Mouse (Mus musculus) heart, postnatal 0 days (tissue): ENCODE measurements around the gene Arhgap15. TPM values are rescaled to one million over a fixed set of nuclear protein-coding genes. Genes with fewer than 3 reads are reported as not detected.

Experiments used
- ATAC-seq: fragments of 200-750 bp; cut with Nextera tagmentation; 2 replicates; pipeline ENCODE4 v1.8.0; 2017; ENCODE audit warnings: low read depth, moderate number of reproducible peaks, moderate library complexity; ENCODE audit not compliant: insufficient read depth
- DNase-seq: peaks from one replicate; pipeline ENCODE4 v3.0.0-alpha.2; 2016; ENCODE audit warnings: low spot score
- H3K27ac ChIP-seq: fragments of 300-500 bp; sonication (generic); 2 replicates; pipeline ENCODE4 v1.5.1; 2014; ENCODE audit warnings: low read depth, mild to moderate bottlenecking
- H3K27me3 ChIP-seq: fragments of 300-500 bp; sonication (generic); 2 replicates; pipeline ENCODE4 v1.6.1; 2014; ENCODE audit warnings: low read length, mixed read lengths; ENCODE audit not compliant: control insufficient read depth, insufficient read depth
- H3K36me3 ChIP-seq: fragments of 300-500 bp; sonication (generic); replicated peaks from 2 replicates; pipeline ENCODE4 v1.6.1; 2014; ENCODE audit warnings: low read length, mixed read lengths; ENCODE audit not compliant: control insufficient read depth, insufficient read depth
- H3K4me1 ChIP-seq: fragments of 300-500 bp; sonication (generic); 2 replicates; pipeline ENCODE4 v1.6.1; 2014; ENCODE audit warnings: antibody characterized with exemption; ENCODE audit not compliant: control insufficient read depth, insufficient read depth
- H3K4me2 ChIP-seq: fragments of 300-500 bp; sonication (generic); 2 replicates; pipeline ENCODE4 v1.6.1; 2014; ENCODE audit warnings: low read depth, mild to moderate bottlenecking, low read length, moderate library complexity
- H3K4me3 ChIP-seq: fragments of 300-500 bp; sonication (generic); 2 replicates; pipeline ENCODE4 v1.5.1; 2014; ENCODE audit warnings: low read depth, low read length
- H3K9ac ChIP-seq: fragments of 300-500 bp; sonication (generic); replicated peaks from 2 replicates; pipeline ENCODE4 v1.6.1; 2014; ENCODE audit warnings: low read depth, low read length, mixed read lengths
- H3K9me3 ChIP-seq: fragments of 300-500 bp; sonication (generic); replicated peaks from 2 replicates; pipeline ENCODE4 v1.6.1; 2016; ENCODE audit warnings: low read length; ENCODE audit not compliant: control insufficient read depth
- CTCF ChIP-seq: IDR thresholded peaks from 2 replicates; pipeline ENCODE4 v1.5.1; 2016; ENCODE audit warnings: antibody characterized with exemption, control low read depth, low read depth
- EP300 ChIP-seq: IDR thresholded peaks from 2 replicates; pipeline ENCODE4 v1.6.1; 2016; ENCODE audit warnings: antibody characterized with exemption, low read depth
- WGBS: fragments of 180-500 bp; shearing (Covaris S2); extraction: QIAGEN DNeasy Blood & Tissue Kit; methylation state at CpG from one replicate; pipeline ENCODE4 v1.1.7; 2014; 5-methylcytosine and 5-hydroxymethylcytosine counted together
- polyA plus RNA-seq: library from polyadenylated mRNA; unstranded; fragments of >200 nt; fragmentation: Nextera tagmentation; extraction: Ambion mirVana; gene quantifications from 2 replicates; pipeline ENCODE4 v1.2.1, GENCODE M21; 2015
- total RNA-seq: library from RNA; depleted of rRNA; stranded (reverse); fragments of >200 nt; gene quantifications from 2 replicates; pipeline ENCODE4 v1.2.3, GENCODE M21; 2014; ENCODE audit warnings: low replicate concordance

Arhgap15 gene
- total and polyA plus RNA-seq, 2 experiments from 2014 or later: 0.46 to 1.7 TPM

DNA sequence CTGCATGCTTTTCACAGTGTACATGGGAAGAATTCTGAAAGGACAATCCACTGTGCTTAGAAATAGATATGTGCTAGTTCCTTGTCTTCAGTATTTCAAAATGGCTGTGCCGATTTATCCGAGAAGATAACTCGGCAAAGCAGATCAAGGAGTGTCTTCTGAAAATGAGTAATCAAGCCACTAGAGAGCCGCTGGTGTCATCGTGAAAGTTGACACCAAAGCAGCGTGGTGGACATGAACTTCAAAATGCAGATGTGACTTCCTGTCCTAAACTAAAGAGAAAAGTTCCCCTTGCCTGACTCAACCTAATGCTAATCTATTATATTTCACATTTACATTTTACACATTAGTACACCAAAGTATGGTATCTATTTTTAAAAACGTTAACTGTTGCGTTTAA, 596.2 kb downstream of the Arhgap15 start:
- H3K36me3 ChIP-seq: no peaks in the 10 kb centered on the region
- TF ChIP-seq CTCF (no peak), EP300 (no peak)
- ATAC-seq (no peak), DNase-seq (no peak)
- no peaks in the 10 kb centered on the region for H3K27me3 ChIP-seq
- no peak overlapping the region for H3K9ac ChIP-seq
- 83% methylated on average over 8 of the region's 8 CpGs for WGBS
- H3K4me3 ChIP-seq: no peak overlapping the region
- no peak overlapping the region for H3K4me2 ChIP-seq
- H3K4me1 ChIP-seq: no peaks in the 10 kb centered on the region
- H3K27ac ChIP-seq: no peak overlapping the region
- no peaks in the 10 kb centered on the region for H3K9me3 ChIP-seq

DNA sequence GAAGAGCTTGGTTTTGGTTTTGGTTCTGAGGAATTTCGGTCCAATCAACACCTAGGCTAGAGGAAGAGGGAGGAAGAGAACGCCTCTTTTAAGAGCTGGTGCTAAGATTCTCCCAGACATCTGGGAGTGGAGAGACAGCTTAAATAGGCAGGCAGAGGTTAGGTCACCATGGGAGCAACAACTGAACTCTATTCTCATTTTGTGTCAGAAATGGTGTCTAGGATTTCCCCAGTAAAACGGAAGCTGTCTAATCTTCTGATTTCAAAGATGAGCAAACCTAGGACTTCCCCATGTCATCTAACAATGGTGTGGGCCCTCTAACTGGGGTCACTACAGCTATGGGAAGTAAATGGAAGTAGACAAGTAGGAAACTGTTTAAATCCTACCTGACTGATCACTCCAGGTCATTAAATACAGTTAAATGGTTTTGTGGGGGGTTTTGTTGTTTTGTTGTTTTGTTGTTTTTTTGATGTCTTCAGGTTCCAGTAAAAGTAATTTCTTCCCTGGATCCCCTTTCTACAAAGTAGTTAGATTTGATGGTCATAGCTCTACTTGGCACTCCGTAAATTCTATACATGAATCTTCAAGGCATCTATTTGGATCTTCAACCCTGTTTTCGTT, 596.8 kb downstream of the Arhgap15 start:
- DNase-seq (no peak), ATAC-seq (no peak)
- TF ChIP-seq EP300: no peak
- TF ChIP-seq CTCF: no peak
- Histone ChIP-seq H3K4me3 (no peak overlapping the region), H3K4me1 (no peaks in the 10 kb centered on the region), H3K9ac (no peak overlapping the region), H3K4me2 (no peak overlapping the region), H3K27me3 (no peaks in the 10 kb centered on the region), H3K9me3 (no peaks in the 10 kb centered on the region), H3K36me3 (no peaks in the 10 kb centered on the region), H3K27ac (no peak overlapping the region)
- WGBS: 81% methylated on average over 5 of the region's 5 CpGs

DNA sequence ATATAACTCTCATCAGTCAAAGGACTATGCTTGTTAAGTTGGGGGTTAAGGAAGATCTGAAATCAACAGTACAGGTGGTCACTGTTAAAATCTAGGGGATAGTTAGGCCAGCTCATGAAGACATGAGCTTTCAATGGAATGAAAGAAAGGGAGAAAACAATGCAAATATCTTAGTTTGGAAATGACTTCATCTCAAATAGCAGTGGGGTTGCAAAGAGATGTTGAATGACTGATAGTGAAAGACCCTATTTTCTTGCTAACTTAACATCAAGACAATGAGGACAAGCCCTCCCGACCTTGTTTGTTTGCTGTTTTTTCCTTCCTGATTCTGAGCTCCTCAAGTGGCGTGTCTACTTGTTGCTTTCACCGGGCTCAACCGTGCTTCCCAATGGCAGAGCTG, 597.6 kb downstream of the Arhgap15 start:
- H3K27ac ChIP-seq: no peak overlapping the region
- H3K4me1 ChIP-seq: no peaks in the 10 kb centered on the region
- no peaks in the 10 kb centered on the region for H3K27me3 ChIP-seq
- no peak overlapping the region for H3K4me3 ChIP-seq
- 81% methylated on average over 4 of the region's 4 CpGs for WGBS
- H3K9me3 ChIP-seq: no peaks in the 10 kb centered on the region
- DNase-seq: no peak
- no peak overlapping the region for H3K4me2 ChIP-seq
- no peak for ATAC-seq
- no peak overlapping the region for H3K9ac ChIP-seq
- TF ChIP-seq EP300 (no peak), CTCF (no peak)
- no peaks in the 10 kb centered on the region for H3K36me3 ChIP-seq

DNA sequence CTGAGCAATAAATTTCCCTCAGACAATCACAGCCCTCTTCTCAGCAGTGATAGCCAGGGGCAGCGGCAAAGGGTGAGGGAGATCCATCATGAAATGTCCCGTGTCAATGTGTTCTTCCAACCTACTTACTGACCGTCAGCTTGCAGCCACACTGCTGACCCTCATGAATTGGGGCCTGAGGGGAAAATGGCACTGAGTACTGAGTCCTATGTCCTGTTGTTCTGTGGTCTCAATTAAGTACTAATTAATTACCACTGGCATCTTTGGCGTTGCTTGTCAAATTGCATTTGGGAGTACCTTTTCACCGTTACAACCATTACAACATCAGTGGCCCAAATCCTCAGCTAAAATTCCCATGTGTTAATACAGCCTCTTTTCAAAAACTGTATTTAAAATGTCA, 599.2 kb downstream of the Arhgap15 start:
- 86% methylated on average over 5 of the region's 5 CpGs for WGBS
- Histone ChIP-seq H3K4me3 (no peak overlapping the region), H3K9me3 (no peaks in the 10 kb centered on the region), H3K4me2 (no peak overlapping the region), H3K9ac (no peak overlapping the region), H3K4me1 (no peaks in the 10 kb centered on the region), H3K27ac (no peak overlapping the region), H3K27me3 (no peaks in the 10 kb centered on the region), H3K36me3 (no peaks in the 10 kb centered on the region)
- ATAC-seq (no peak), DNase-seq (no peak)
- TF ChIP-seq EP300: no peak
- no peak for TF ChIP-seq CTCF

- TF ChIP-seq CTCF: no peak
- no peak for TF ChIP-seq EP300
- Histone ChIP-seq H3K27ac (no peak overlapping the region), H3K9me3 (no peaks in the 10 kb centered on the region), H3K4me2 (no peak overlapping the region), H3K4me1 (no peaks in the 10 kb centered on the region), H3K9ac (no peak overlapping the region), H3K36me3 (no peaks in the 10 kb centered on the region), H3K27me3 (no peaks in the 10 kb centered on the region), H3K4me3 (no peak overlapping the region)
- DNase-seq (no peak), ATAC-seq (no peak)
- 70% methylated on average over 2 of the region's 2 CpGs for WGBS
These were observed 600.5 kb downstream of the Arhgap15 start for GRCm38 (mm10) chr2:44349101-44349500.

DNA sequence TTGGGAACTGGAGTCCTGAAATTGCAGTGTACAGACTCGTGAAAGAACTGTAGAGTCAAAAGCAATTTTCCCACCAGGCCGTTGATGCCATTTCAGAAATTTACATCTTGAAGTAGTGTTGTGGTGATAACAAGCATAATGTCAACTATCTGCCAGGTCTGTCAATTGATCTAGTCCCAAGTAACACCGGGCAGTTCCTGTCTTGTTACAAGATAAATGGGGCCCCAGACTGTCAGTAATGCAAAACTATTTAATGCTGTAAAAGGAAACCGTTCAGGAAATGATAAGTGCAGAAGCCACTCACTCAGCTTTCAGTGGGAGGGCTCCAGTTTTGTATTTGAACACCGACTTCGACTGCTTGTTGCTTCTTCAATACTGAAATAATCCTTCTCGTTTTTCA, 604.3 kb downstream of the Arhgap15 start:
- Histone ChIP-seq H3K4me3 (no peak overlapping the region), H3K9me3 (no peaks in the 10 kb centered on the region), H3K36me3 (no peaks in the 10 kb centered on the region), H3K27me3 (no peaks in the 10 kb centered on the region), H3K27ac (no peak overlapping the region), H3K4me1 (no peaks in the 10 kb centered on the region), H3K4me2 (no peak overlapping the region), H3K9ac (no peak overlapping the region)
- DNase-seq (no peak), ATAC-seq (no peak)
- TF ChIP-seq EP300 (no peak), CTCF (no peak)
- 24% methylated on average over 7 of the region's 7 CpGs for WGBS
